Mouse (Mus musculus) megakaryocyte, embryonic 14.5 days (primary cell): ENCODE measurements around the gene Lcmt1.

ENCODE experiments used
- FLI1 ChIP-seq: IDR thresholded peaks from 2 replicates; pipeline ENCODE4 v1.6.1; 2012; ENCODE audit warnings: low read length, inconsistent platforms, mixed read lengths
- GATA1 ChIP-seq: IDR thresholded peaks from 3 replicates; pipeline ENCODE4 v1.6.1; 2012; ENCODE audit warnings: mixed read lengths, low read length, inconsistent platforms, borderline replicate concordance

GRCm38 (mm10) chr7:123359101-123359500 is 10.5 kb upstream of the Lcmt1 start:
- TF ChIP-seq GATA1: no peak
- TF ChIP-seq FLI1: no peak
